Mouse (Mus musculus) neural tube, embryonic 14.5 days (tissue): ENCODE data around the gene Tfeb. TPM values are rescaled to one million over a fixed set of nuclear protein-coding genes. Genes with fewer than 3 reads are reported as not detected.

Experiments
- ATAC-seq: fragments of 200-750 bp; cut with Nextera tagmentation; 2 replicates; pipeline ENCODE4 v1.8.0; 2017; ENCODE audit warnings: low read depth, mild to moderate bottlenecking, moderate TSS enrichment, moderate library complexity
- H3K27ac ChIP-seq: fragments of 300-500 bp; sonication (generic); 2 replicates; pipeline ENCODE4 v1.5.1; 2014; ENCODE audit warnings: low read depth, mild to moderate bottlenecking, control low read depth, low read length, moderate library complexity, mixed read lengths
- H3K27me3 ChIP-seq: fragments of 300-500 bp; sonication (generic); 2 replicates; pipeline ENCODE4 v1.6.1; 2014; ENCODE audit warnings: low read length; ENCODE audit not compliant: control insufficient read depth, insufficient read depth
- H3K36me3 ChIP-seq: fragments of 300-500 bp; sonication (generic); 2 replicates; pipeline ENCODE4 v1.6.1; 2014; ENCODE audit warnings: low read length, mixed read lengths; ENCODE audit not compliant: control insufficient read depth, insufficient read depth
- H3K4me1 ChIP-seq: fragments of 300-500 bp; sonication (generic); 2 replicates; pipeline ENCODE4 v1.6.1; 2014; ENCODE audit warnings: low read length; ENCODE audit not compliant: control insufficient read depth, insufficient read depth
- H3K4me2 ChIP-seq: fragments of 300-500 bp; sonication (generic); 2 replicates; pipeline ENCODE4 v1.6.1; 2014; ENCODE audit warnings: mild to moderate bottlenecking, low read depth, low read length, control low read depth
- H3K4me3 ChIP-seq: fragments of 300-500 bp; sonication (generic); 2 replicates; pipeline ENCODE4 v1.5.1; 2014; ENCODE audit warnings: low read depth, low read length, control low read depth, mixed read lengths
- H3K9ac ChIP-seq: fragments of 300-500 bp; sonication (generic); replicated peaks from 2 replicates; pipeline ENCODE4 v1.6.1; 2014; ENCODE audit warnings: low read depth, mild to moderate bottlenecking, control low read depth, low read length, mixed read lengths
- H3K9me3 ChIP-seq: fragments of 300-500 bp; sonication (generic); 2 replicates; pipeline ENCODE4 v1.6.1; 2016; ENCODE audit warnings: low read length; ENCODE audit not compliant: control insufficient read depth
- WGBS: fragments of 180-500 bp; shearing (Covaris S2); extraction: QIAGEN DNeasy Blood & Tissue Kit; methylation state at CpG from one replicate; pipeline ENCODE4 v1.1.7; 2014; 5-methylcytosine and 5-hydroxymethylcytosine counted together
- polyA plus RNA-seq: library from polyadenylated mRNA; unstranded; fragments of >200 nt; fragmentation: Nextera tagmentation; extraction: Ambion mirVana; gene quantifications from 2 replicates; pipeline ENCODE4 v1.2.1, GENCODE M21; 2014

Tfeb gene
- polyA plus RNA-seq, 1 experiment from 2014 or later = 1.8 TPM

DNA sequence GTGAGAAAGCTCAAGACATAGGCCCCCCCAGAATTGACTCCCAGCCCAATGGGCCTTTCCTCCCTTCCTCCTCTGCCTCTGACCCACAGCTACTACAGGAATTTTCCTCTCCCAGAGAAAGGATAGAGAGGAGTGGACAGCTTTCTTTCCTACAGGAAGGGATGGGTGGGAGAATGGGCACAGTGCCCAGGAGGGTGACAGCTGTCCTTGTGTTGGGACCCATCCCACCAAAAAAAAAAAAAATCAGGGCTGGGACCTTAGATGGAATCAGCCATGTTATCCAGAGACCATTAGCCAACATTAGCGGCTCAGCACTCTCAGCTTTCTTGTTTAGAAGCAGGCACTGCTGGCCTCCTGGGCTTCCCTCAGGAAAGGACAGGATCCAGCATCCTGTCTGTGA lies 30.6 kb upstream of the Tfeb start:
- no peak for ATAC-seq
- Histone ChIP-seq H3K27ac (no peak overlapping the region), H3K9ac (no peak overlapping the region), H3K9me3 (no peaks in the 10 kb centered on the region), H3K36me3 (peaks cover 9% of the 10 kb centered on the region; the same call in 1 of the 2 replicates), H3K4me3 (no peak overlapping the region), H3K27me3 (no peaks in the 10 kb centered on the region; the same call in 1 of the 2 replicates), H3K4me1 (no peaks in the 10 kb centered on the region), H3K4me2 (no peak overlapping the region)
- 57% methylated on average over 1 of the region's 1 CpGs for whole genome bisulfite sequencing

DNA sequence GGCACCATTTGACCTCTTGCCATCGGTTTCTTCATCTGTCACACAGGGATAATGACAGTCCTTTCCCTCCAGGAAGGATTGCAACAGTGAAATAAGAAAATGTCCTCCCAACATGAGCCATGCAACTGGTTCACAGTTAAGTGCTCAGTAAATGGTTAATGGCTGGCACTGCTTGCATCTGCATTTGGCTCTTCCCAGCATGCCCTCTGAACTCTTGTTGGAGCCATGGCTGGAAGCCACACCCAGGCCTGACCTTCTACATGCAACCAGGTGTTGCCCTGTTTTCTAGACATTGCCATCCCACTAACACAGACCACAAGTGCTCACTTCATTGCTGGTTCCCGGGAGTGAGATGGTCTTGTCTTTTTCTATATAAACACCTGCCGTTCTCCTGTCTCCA lies 28.9 kb upstream of the Tfeb start:
- Histone ChIP-seq H3K27ac (no peak overlapping the region), H3K4me1 (no peaks in the 10 kb centered on the region), H3K9me3 (no peaks in the 10 kb centered on the region), H3K36me3 (0 out of 2 replicates have a peak, but pooled peaks cover 4% of the 10 kb centered on the region), H3K4me3 (no peak overlapping the region), H3K4me2 (no peak overlapping the region), H3K27me3 (no peaks in the 10 kb centered on the region), H3K9ac (no peak overlapping the region)
- no peak for ATAC-seq
- WGBS = 84% methylated on average over 3 of the region's 3 CpGs

DNA sequence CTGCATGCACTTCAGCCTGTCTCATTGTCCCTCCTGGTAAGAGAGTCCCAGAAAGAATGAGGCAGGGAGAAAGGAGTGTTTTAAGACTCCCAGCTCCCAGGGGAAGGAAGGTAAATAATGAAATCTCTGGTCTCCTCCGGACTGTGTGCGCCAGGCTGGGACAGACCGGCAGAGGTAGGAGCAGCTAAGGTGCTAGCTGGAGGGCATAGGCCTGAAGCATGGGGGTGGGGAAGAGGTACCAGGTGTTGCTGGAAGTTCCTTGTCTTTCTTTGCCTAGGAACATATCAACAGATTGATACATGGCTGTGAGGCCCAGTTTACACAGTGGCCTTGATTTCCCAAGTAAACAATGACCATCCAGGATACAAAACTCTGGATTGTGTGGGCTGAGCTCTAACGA lies 27.9 kb upstream of the Tfeb start:
- Histone ChIP-seq H3K9me3 (no peaks in the 10 kb centered on the region), H3K4me1 (no peaks in the 10 kb centered on the region), H3K4me2 (no peak overlapping the region), H3K36me3 (no peaks in the 10 kb centered on the region), H3K27me3 (no peaks in the 10 kb centered on the region), H3K4me3 (no peak overlapping the region), H3K9ac (no peak overlapping the region), H3K27ac (no peak overlapping the region)
- ATAC-seq = no peak
- WGBS = 86% methylated on average over 4 of the region's 4 CpGs

DNA sequence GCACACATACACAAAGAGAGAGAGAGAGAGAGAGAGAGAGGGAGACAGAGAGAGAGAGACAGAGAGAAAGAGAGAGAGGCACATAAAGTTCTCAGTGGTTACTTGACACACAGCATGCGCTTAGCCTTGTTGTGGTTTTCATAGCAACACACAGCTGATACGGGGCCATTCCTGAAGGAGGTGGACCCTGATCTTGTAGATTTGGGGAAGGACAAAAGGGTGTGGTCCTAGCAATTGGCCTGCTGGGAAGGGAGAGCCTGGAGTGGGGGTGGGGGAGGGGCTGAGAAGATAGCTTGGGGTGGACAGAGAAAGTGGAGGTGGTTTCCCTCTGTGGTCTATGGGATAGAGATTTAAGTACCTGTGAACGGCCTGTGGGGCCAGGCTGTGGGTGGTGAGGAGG lies 26.8 kb upstream of the Tfeb start:
- H3K9me3 ChIP-seq = no peaks in the 10 kb centered on the region
- H3K4me1 ChIP-seq = no peaks in the 10 kb centered on the region
- H3K9ac ChIP-seq = no peak overlapping the region
- 76% methylated on average over 3 of the region's 3 CpGs for WGBS
- no peak overlapping the region for H3K27ac ChIP-seq
- no peak for ATAC-seq
- H3K27me3 ChIP-seq = no peaks in the 10 kb centered on the region
- no peak overlapping the region for H3K4me2 ChIP-seq
- no peak overlapping the region for H3K4me3 ChIP-seq
- H3K36me3 ChIP-seq = no peaks in the 10 kb centered on the region

DNA sequence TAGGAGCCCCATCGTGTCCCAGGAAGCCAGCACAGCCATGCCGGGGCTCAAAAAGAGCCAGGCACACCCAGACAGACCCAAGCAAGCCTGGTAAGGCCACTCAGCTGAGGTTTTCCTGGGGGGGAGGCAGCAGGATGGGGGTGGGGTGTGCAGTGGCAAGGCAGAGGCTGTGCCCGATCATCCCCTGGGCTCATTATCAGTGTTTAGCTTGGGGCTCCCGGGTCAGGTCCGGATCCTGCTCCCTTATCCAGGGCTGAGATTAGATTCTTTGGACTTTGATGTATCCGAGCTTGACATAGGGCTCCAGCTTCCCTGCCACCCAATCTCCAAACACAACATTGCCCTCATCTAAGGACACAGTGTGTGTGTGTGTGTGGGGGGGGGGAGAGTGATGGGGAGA lies 24.9 kb upstream of the Tfeb start:
- H3K9me3 ChIP-seq = no peaks in the 10 kb centered on the region
- no peak for ATAC-seq
- H3K4me1 ChIP-seq = no peaks in the 10 kb centered on the region
- H3K4me2 ChIP-seq = no peak overlapping the region
- H3K9ac ChIP-seq = no peak overlapping the region
- H3K27me3 ChIP-seq = no peaks in the 10 kb centered on the region
- no peaks in the 10 kb centered on the region for H3K36me3 ChIP-seq
- WGBS = 80% methylated on average over 6 of the region's 6 CpGs
- no peak overlapping the region for H3K27ac ChIP-seq
- H3K4me3 ChIP-seq = no peak overlapping the region

DNA sequence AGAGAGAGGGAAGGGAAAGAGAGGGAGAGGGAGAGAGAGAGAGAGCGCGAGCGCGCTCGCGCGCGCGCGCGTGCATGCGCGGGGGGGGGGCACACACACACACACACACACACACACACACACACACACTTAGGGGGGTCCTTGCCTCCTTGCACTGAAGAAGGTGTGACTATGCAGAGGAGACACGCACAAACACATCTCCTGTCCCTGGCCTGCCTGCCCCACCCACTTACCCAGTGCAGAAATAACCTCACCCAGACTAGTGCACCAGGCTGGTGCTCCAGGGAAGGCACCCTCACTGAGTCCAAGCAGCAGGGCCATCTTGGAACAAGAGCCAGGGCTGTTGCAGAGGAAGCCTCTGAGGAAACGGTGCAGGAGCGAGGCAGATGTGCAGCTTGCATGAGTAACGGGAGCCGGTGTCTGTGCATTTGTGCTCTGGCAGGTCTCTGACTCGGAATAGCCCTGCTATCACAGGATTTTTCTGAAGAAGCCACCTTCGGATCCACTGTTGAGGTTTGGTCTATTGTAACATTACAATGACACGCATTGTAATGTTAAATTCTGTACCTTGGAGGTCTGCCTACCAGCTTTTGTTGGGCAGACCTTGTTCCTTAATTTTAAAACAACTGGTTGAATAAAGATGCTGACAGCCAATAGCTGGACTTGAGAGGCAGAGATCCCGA lies 23.8 kb upstream of the Tfeb start:
- Histone ChIP-seq H3K4me1 (no peaks in the 10 kb centered on the region), H3K4me3 (no peak overlapping the region), H3K9ac (no peak overlapping the region), H3K4me2 (no peak overlapping the region), H3K27me3 (no peaks in the 10 kb centered on the region), H3K36me3 (no peaks in the 10 kb centered on the region), H3K9me3 (no peaks in the 10 kb centered on the region), H3K27ac (no peak overlapping the region)
- ATAC-seq = no peak
- 55% methylated on average over 9 of the region's 22 CpGs for WGBS

DNA sequence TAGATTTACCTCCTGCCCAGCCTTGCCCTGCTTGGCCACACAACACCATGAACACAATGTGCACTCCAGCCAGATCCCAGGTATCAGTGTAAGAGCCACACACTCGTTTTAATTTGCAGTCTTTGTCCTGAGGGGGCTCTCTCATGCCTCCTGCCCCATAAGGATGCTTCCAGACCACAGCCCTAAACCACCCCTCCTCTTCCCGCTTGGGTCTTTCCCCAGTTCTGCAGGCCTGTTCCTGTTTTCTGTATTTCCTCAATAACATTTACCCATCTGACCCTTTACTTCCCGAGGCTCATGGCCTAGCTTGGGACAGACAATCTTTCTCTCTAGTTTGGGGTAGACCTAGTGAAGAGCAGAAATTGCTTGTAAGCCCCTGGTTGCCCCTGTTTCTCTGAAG lies 21.8 kb upstream of the Tfeb start:
- no peak overlapping the region for H3K4me2 ChIP-seq

DNA sequence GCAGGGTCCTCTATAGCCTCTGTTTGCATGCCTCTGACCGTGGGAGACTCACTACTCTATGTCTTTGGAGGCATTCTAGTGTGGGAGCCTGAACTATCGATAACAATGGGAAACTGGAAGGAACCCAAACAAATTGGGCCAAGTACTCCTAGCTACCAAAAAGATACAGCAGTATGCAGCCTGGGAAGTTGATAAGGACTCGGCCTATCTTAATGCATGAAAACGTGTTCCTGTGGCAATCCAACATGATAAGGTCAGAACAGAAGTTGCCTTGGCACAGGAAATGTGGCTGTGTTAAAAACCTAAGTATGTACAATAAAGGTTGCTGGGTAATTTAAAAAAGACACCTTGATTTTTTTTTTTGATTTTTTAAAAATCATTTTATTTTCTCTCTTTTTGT lies 15.6 kb upstream of the Tfeb start:
- Histone ChIP-seq H3K9me3 (no peaks in the 10 kb centered on the region), H3K4me3 (no peak overlapping the region), H3K27ac (no peak overlapping the region), H3K36me3 (no peaks in the 10 kb centered on the region), H3K27me3 (no peaks in the 10 kb centered on the region), H3K4me1 (no peaks in the 10 kb centered on the region), H3K9ac (no peak overlapping the region), H3K4me2 (no peak overlapping the region)
- no peak for ATAC-seq
- WGBS = 88% methylated on average over 4 of the region's 4 CpGs

More for the DNA sequence above, 21.8 kb upstream of the Tfeb start:
- H3K27ac ChIP-seq = no peak overlapping the region
- no peak overlapping the region for H3K4me3 ChIP-seq
- no peaks in the 10 kb centered on the region for H3K4me1 ChIP-seq
- H3K9me3 ChIP-seq = no peaks in the 10 kb centered on the region
- no peaks in the 10 kb centered on the region for H3K36me3 ChIP-seq
- no peak for ATAC-seq
- no peaks in the 10 kb centered on the region for H3K27me3 ChIP-seq
- H3K9ac ChIP-seq = no peak overlapping the region
- 70% methylated on average over 3 of the region's 3 CpGs for WGBS

DNA sequence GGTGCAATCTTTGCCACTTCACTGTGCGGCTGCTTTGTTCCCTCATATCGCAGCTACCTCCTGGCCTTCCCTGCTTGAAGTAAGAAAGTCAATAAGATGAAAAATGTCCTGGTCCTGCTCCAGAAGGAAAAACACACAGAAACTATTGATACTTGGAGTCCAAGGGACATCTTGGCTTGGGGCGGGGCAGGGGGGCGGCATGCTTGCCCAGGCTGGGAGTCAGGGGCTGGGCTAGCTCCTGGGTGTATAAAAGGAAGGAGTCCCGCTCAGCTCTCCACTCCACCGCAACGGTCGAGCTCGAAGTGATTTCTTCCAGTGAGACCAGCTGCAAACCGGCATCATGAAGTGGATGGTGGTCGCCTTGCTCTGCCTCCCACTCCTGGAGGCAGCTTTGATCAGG lies 10.3 kb upstream of the Tfeb start, which contains the start of gene Pgc:
Pgc (plus strand) TSS at position 277 of the 400 bp plus-strand sequence.
- Histone ChIP-seq H3K27me3 (no peaks in the 10 kb centered on the region), H3K36me3 (no peaks in the 10 kb centered on the region), H3K9ac (no peak within 1 kb of the TSS), H3K4me3 (no peak within 1 kb of the TSS), H3K27ac (no peak within 1 kb of the TSS), H3K4me2 (no peak within 1 kb of the TSS), H3K4me1 (no peaks in the 10 kb centered on the region), H3K9me3 (no peaks in the 10 kb centered on the region)
- ATAC-seq = no peak
- 77% methylated on average over 11 of the region's 11 CpGs for WGBS
